Mouse (Mus musculus) 3T3-L1 (cell line): ENCODE results near the gene Tfrc.

Experiments used
- DNase-seq: peaks from one replicate; pipeline ENCODE4 v3.0.0-alpha.2; 2015; ENCODE audit warnings: low read depth, low spot score

Tfrc gene

GRCm38 (mm10) chr16:32668030-32668429, 59.3 kb downstream of the Tfrc start:
- DNase-seq: no peak

- DNase-seq: no peak
Measured at GRCm38 (mm10) chr16:32668472-32668871, 59.8 kb downstream of the Tfrc start.

- no peak for DNase-seq
Measured at GRCm38 (mm10) chr16:32669243-32669642, 60.5 kb downstream of the Tfrc start.

GRCm38 (mm10) chr16:32670354-32671124, 61.8 kb downstream of the Tfrc start:
- peak; percentile 44 for DNase-seq

- no peak for DNase-seq
Measured at GRCm38 (mm10) chr16:32671206-32671887, 62.6 kb downstream of the Tfrc start.

- peak; percentile 90 for DNase-seq
Measured at GRCm38 (mm10) chr16:32672250-32672649, 63.5 kb downstream of the Tfrc start.

GRCm38 (mm10) chr16:32672861-32673560, 64.3 kb downstream of the Tfrc start:
- peak; percentile 84 for DNase-seq

GRCm38 (mm10) chr16:32674121-32674740, 65.5 kb downstream of the Tfrc start:
- no peak for DNase-seq

- peak; percentile 79 for DNase-seq
Measured at GRCm38 (mm10) chr16:32677040-32677700, 68.5 kb downstream of the Tfrc start.

- no peak for DNase-seq
Measured at GRCm38 (mm10) chr16:32677903-32678302, 69.2 kb downstream of the Tfrc start.

GRCm38 (mm10) chr16:32678812-32679211, 70.1 kb downstream of the Tfrc start:
- DNase-seq: peak; percentile 61

- no peak for DNase-seq
Measured at GRCm38 (mm10) chr16:32679976-32680375, 71.3 kb downstream of the Tfrc start.

- no peak for DNase-seq
Measured at GRCm38 (mm10) chr16:32680806-32681205, 72.1 kb downstream of the Tfrc start.

- peak; percentile 93 for DNase-seq
Measured at GRCm38 (mm10) chr16:32682194-32682593, 73.5 kb downstream of the Tfrc start.
